Mouse (Mus musculus): ENCODE measurements at regions not wholly inside any gene's neighbourhood (a gene's known extent, or its start where the extent isn't known, plus 50 kb on each side); places are given as distances from the start of the nearest gene placed in this dataset.

DNA sequence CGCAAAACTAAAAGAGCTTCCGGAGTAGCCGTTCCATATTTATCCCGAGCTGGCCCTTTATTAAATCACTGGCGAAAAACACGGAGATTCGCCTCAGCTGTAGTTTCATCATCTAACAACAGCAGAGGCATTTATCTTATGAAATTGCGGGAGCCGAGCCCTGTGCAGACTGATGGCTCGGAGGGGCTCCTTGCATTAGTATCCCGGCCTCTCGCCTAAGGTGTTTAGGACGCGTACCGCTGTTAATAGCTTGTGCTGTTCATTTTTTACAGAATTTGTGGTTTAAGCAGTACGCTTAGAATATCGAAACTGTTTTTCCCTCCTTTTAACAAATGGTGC, 361.9 kb downstream of the En1 start:
- no peaks in the 10 kb centered on the region for H3K36me3 ChIP-seq (ENCODE audit: control insufficient read depth, insufficient read depth, low read length)
- 47% methylated on average over 17 of the region's 17 CpGs for WGBS
- H3K4me1 ChIP-seq (ENCODE audit: control insufficient read depth, insufficient read depth, insufficient read length, low read length): no peaks in the 10 kb centered on the region
- peak overlapping the region; percentile 24; the same call in 1 of the 2 replicates for H3K4me3 ChIP-seq (ENCODE audit: low read depth, low read length)
- H3K27ac ChIP-seq (ENCODE audit: insufficient read depth, low read depth, low read length): no peak overlapping the region
- H3K27me3 ChIP-seq (ENCODE audit: control insufficient read depth, insufficient read depth, low read length): no peaks in the 10 kb centered on the region
- TF ChIP-seq POLR2A (IDR thresholded peaks at IDR 0.05; ENCODE audit: low read depth, low read length): no peak
- TF ChIP-seq CTCF (IDR thresholded peaks at IDR 0.05; ENCODE audit: extremely low read depth, insufficient read length, insufficient replicate concordance, low read depth, low read length): no peak

DNA sequence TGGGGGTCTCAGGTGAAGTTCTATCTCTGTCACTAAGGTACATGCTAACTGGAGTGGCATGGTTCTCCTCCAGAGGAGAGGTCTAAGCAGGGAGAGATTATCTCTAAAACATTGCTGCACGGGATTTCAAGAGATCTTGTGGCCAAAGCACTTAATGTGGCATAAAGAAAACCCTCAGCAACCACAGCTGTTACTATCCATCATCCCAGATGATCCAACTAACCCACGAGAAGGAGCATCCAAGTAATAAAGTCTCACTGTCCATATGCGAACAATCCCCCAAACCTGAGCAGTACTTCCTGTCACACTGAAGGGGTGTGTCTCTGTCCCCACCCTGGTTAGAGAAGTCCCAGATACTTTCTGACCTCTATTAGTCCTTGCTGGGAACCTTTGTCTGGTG, 363.9 kb downstream of the En1 start:
- H3K4me1 ChIP-seq (ENCODE audit: control insufficient read depth, insufficient read depth, insufficient read length, low read length): no peaks in the 10 kb centered on the region
- H3K27me3 ChIP-seq (ENCODE audit: control insufficient read depth, insufficient read depth, low read length): no peaks in the 10 kb centered on the region
- H3K27ac ChIP-seq (ENCODE audit: insufficient read depth, low read depth, low read length): no peak overlapping the region
- no peak overlapping the region for H3K4me3 ChIP-seq (ENCODE audit: low read depth, low read length)
- H3K36me3 ChIP-seq (ENCODE audit: control insufficient read depth, insufficient read depth, low read length): no peaks in the 10 kb centered on the region
- whole genome bisulfite sequencing: 63% methylated on average over 3 of the region's 3 CpGs
- TF ChIP-seq CTCF (IDR thresholded peaks at IDR 0.05; ENCODE audit: extremely low read depth, insufficient read length, insufficient replicate concordance, low read depth, low read length) (no peak), POLR2A (IDR thresholded peaks at IDR 0.05; ENCODE audit: low read depth, low read length) (no peak)

DNA sequence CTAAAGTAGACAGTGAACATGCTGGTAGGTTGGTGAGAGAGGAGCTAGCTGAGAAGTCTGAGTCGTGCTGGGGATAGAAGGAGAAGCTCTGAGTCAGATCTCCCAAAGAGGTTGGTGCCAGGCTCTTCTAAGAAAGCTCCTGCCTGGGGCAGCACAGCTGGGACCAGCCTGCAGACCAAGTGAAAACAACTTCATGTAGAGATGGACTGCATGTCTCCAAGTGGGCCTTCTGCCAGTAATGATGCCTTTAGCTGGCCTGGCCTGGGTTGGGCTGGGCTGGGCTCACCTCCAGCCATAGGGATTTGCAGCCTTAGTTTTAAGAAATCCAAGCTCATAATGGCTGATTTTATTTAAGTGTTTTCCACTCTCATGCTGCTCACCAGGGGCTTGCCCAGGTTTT, 357.7 kb downstream of the Insig2 start:
- WGBS: 41% methylated on average over 1 of the region's 1 CpGs
- no peak for TF ChIP-seq CTCF (IDR thresholded peaks at IDR 0.05; ENCODE audit: extremely low read depth, insufficient read length, insufficient replicate concordance, low read depth, low read length)
- no peak for TF ChIP-seq POLR2A (IDR thresholded peaks at IDR 0.05; ENCODE audit: low read depth, low read length)

DNA sequence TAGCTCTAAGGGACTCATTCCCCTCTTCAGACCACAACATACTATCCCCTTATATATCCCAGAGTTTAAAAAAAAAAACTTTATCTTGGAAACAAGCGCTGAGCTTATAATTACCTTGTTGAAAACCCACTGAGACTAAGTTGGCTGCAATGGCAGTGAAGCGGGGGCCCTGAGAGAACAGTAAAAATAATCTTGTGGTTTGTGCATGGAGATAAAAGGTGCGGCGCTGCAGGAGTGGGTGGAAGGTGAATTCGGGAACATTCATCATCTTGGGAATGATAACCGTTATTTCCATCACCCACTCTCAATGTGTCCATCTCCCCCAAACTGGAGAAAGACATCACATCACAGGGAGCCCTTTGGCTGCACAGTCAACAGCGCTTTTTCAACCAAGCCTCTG, 327.9 kb downstream of the Insig2 start:
- 91% methylated on average over 7 of the region's 7 CpGs for WGBS
- TF ChIP-seq POLR2A (IDR thresholded peaks at IDR 0.05; ENCODE audit: low read depth, low read length) (no peak), CTCF (IDR thresholded peaks at IDR 0.05; ENCODE audit: extremely low read depth, insufficient read length, insufficient replicate concordance, low read depth, low read length) (no peak)

More for the DNA sequence above, 357.7 kb downstream of the Insig2 start:
- Histone ChIP-seq H3K36me3 (ENCODE audit: control insufficient read depth, insufficient read depth, low read length) (no peaks in the 10 kb centered on the region), H3K4me1 (ENCODE audit: control insufficient read depth, insufficient read depth, insufficient read length, low read length) (no peaks in the 10 kb centered on the region), H3K4me3 (ENCODE audit: low read depth, low read length) (no peak overlapping the region), H3K27ac (ENCODE audit: insufficient read depth, low read depth, low read length) (no peak overlapping the region), H3K27me3 (ENCODE audit: control insufficient read depth, insufficient read depth, low read length) (no peaks in the 10 kb centered on the region)

DNA sequence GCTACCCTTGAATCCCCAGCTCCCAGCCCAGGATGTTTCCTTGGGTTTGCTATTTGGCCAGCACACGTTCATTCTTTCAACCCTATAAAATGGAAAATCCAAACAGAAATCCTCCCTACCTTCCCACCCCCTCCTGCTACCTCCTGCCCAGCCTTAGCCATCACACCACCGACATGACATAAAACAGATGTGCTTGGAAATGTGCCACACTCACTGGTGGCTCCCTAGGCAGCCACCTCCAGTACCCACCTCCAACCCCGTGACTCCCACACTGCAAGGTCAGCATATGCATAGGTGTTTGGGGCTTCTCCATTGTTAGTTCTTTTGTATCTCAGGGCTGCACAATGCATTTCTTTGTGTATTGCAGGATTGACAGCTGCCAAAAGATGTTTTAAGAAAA, 327.2 kb downstream of the Insig2 start:
- Histone ChIP-seq H3K27ac (ENCODE audit: insufficient read depth, low read depth, low read length) (no peak overlapping the region), H3K4me3 (ENCODE audit: low read depth, low read length) (no peak overlapping the region), H3K27me3 (ENCODE audit: control insufficient read depth, insufficient read depth, low read length) (no peaks in the 10 kb centered on the region), H3K36me3 (ENCODE audit: control insufficient read depth, insufficient read depth, low read length) (no peaks in the 10 kb centered on the region), H3K4me1 (ENCODE audit: control insufficient read depth, insufficient read depth, insufficient read length, low read length) (no peaks in the 10 kb centered on the region)
- WGBS: 54% methylated on average over 3 of the region's 3 CpGs
- TF ChIP-seq POLR2A (IDR thresholded peaks at IDR 0.05; ENCODE audit: low read depth, low read length) (no peak), CTCF (IDR thresholded peaks at IDR 0.05; ENCODE audit: extremely low read depth, insufficient read length, insufficient replicate concordance, low read depth, low read length) (no peak)

More for the DNA sequence above, 327.9 kb downstream of the Insig2 start:
- Histone ChIP-seq H3K4me3 (ENCODE audit: low read depth, low read length) (no peak overlapping the region), H3K4me1 (ENCODE audit: control insufficient read depth, insufficient read depth, insufficient read length, low read length) (no peaks in the 10 kb centered on the region), H3K36me3 (ENCODE audit: control insufficient read depth, insufficient read depth, low read length) (no peaks in the 10 kb centered on the region), H3K27ac (ENCODE audit: insufficient read depth, low read depth, low read length) (no peak overlapping the region), H3K27me3 (ENCODE audit: control insufficient read depth, insufficient read depth, low read length) (no peaks in the 10 kb centered on the region)

DNA sequence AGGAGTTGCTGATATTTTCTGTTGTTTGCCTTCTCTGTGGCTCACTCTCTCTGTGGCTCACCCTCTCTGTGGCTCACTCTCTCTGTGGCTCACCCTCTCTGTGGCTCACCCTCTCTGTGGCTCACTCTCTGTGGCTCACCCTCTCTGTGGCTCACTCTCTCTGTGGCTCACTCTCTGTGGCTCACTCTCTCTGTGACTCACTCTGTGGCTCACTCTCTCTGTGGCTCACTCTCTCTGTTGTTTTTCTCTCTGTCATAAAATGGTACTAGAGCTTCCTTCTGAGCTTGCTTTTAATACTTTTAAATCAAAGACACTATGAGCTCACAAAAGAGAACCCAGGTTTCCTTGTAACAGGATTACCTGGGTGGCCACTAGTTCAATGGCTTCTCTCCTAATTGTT, 320.3 kb downstream of the Insig2 start:
- no peak for TF ChIP-seq POLR2A (IDR thresholded peaks at IDR 0.05; ENCODE audit: low read depth, low read length)
- no peak for TF ChIP-seq CTCF (IDR thresholded peaks at IDR 0.05; ENCODE audit: extremely low read depth, insufficient read length, insufficient replicate concordance, low read depth, low read length)
- Histone ChIP-seq H3K27ac (ENCODE audit: insufficient read depth, low read depth, low read length) (no peak overlapping the region), H3K27me3 (ENCODE audit: control insufficient read depth, insufficient read depth, low read length) (no peaks in the 10 kb centered on the region), H3K36me3 (ENCODE audit: control insufficient read depth, insufficient read depth, low read length) (no peaks in the 10 kb centered on the region), H3K4me3 (ENCODE audit: low read depth, low read length) (no peak overlapping the region), H3K4me1 (ENCODE audit: control insufficient read depth, insufficient read depth, insufficient read length, low read length) (no peaks in the 10 kb centered on the region)

DNA sequence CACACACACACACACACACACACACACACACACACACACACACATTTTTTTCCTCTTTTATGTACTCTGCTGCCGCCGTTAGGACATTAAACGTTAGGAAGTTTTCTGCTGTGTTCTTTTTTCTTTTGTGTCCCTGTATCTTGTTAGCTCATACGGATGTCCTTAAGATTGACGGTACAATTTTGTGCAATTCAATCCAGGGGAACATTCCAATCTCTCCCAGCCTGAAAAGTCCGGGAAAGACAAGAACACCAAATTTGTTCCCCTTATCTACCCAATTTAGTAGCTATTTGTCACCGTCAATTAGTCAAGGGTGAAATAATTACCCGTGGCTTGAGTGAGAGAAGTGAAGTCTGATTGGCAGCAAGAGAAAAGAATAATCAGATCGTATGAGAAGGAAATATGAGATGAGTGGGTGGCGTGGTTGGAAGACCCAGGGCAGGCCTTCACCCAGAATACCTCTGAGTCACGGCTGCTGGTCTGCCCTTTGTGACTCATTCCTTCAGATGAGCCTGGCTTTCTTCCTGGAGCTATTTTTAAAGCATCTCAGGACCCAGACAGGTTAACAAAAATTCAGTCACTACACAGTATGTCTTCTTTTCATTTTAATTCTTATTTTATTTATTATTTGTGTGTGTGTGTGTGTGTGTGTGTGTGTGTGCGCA, 318.4 kb downstream of the Insig2 start:
- Histone ChIP-seq H3K27me3 (ENCODE audit: control insufficient read depth, insufficient read depth, low read length) (no peaks in the 10 kb centered on the region), H3K4me3 (ENCODE audit: low read depth, low read length) (no peak overlapping the region), H3K36me3 (ENCODE audit: control insufficient read depth, insufficient read depth, low read length) (no peaks in the 10 kb centered on the region), H3K4me1 (ENCODE audit: control insufficient read depth, insufficient read depth, insufficient read length, low read length) (no peaks in the 10 kb centered on the region), H3K27ac (ENCODE audit: insufficient read depth, low read depth, low read length) (no peak overlapping the region)
- TF ChIP-seq POLR2A (IDR thresholded peaks at IDR 0.05; ENCODE audit: low read depth, low read length) (no peak), CTCF (IDR thresholded peaks at IDR 0.05; ENCODE audit: extremely low read depth, insufficient read length, insufficient replicate concordance, low read depth, low read length) (no peak)
- 40% methylated on average over 12 of the region's 12 CpGs for WGBS

Data from small intestine, adult 2 months (tissue).